Mouse (Mus musculus) hindbrain, embryonic 13.5 days (tissue): Measurements from ENCODE around the gene Rbms3. TPM values are rescaled to one million over a fixed set of nuclear protein-coding genes. Genes with fewer than 3 reads are reported as not detected.

Source experiments
- ATAC-seq: fragments of 200-750 bp; cut with Nextera tagmentation; 2 replicates; pipeline ENCODE4 v1.8.0; 2017; ENCODE audit warnings: moderate TSS enrichment; ENCODE audit not compliant: low FRiP score
- H3K27ac ChIP-seq: fragments of 300-500 bp; sonication (generic); 2 replicates; pipeline ENCODE4 v1.5.1; 2015; ENCODE audit warnings: inconsistent platforms, mild to moderate bottlenecking, moderate library complexity
- H3K27me3 ChIP-seq: fragments of 300-500 bp; sonication (generic); 2 replicates; pipeline ENCODE4 v1.6.1; 2015; ENCODE audit warnings: mild to moderate bottlenecking, inconsistent platforms
- H3K36me3 ChIP-seq: fragments of 300-500 bp; sonication (generic); 2 replicates; pipeline ENCODE4 v1.6.1; 2015; ENCODE audit warnings: mild to moderate bottlenecking, inconsistent platforms
- H3K4me1 ChIP-seq: fragments of 300-500 bp; sonication (generic); replicated peaks from 2 replicates; pipeline ENCODE4 v1.6.1; 2015; ENCODE audit warnings: inconsistent platforms
- H3K4me2 ChIP-seq: fragments of 300-500 bp; sonication (generic); 2 replicates; pipeline ENCODE4 v1.6.1; 2015; ENCODE audit warnings: inconsistent platforms, mild to moderate bottlenecking, moderate library complexity
- H3K4me3 ChIP-seq: fragments of 300-500 bp; sonication (generic); 2 replicates; pipeline ENCODE4 v1.5.1; 2015; ENCODE audit warnings: mild to moderate bottlenecking, inconsistent platforms
- H3K9ac ChIP-seq: fragments of 300-500 bp; sonication (generic); 2 replicates; pipeline ENCODE4 v1.6.1; 2015; ENCODE audit warnings: mild to moderate bottlenecking, inconsistent platforms
- H3K9me3 ChIP-seq: fragments of 300-500 bp; sonication (generic); 2 replicates; pipeline ENCODE4 v1.6.1; 2016; ENCODE audit warnings: inconsistent platforms
- WGBS: fragments of 180-500 bp; shearing (Covaris S2); methylation state at CpG from one replicate; pipeline ENCODE4 v1.1.7; 2015; 5-methylcytosine and 5-hydroxymethylcytosine counted together
- polyA plus RNA-seq: library from polyadenylated mRNA; unstranded; fragments of >200 nt; fragmentation: Nextera tagmentation; extraction: Ambion mirVana; gene quantifications from 2 replicates; pipeline ENCODE4 v1.2.1, GENCODE M21; 2015

Gene Rbms3
- polyA plus RNA-seq, 1 experiment from 2014 or later, result 73.7 TPM

DNA sequence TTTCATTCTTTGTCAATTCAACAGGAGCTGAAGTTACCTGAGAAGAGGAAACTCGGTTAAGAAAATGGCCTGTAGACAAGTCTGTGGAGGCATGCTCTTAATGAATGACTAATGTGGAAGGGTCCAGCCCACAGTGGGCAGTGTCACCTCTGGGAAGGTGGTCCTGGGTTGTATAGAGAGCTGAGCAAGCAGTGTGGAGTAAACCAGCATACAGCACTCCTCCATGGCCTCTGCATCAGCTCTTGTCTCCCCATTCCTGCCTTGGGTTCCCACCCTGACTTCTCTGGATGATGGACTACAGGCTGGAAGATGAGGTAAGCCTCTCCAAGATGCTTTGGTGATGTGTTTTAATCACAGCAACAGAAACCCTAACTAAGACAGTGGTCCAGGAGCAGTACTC, 597.0 kb downstream of the Rbms3 start:
- H3K4me3 ChIP-seq, result no peak overlapping the region
- H3K4me1 ChIP-seq, result peaks cover 11% of the 10 kb centered on the region
- H3K27me3 ChIP-seq, result no peaks in the 10 kb centered on the region
- no peak overlapping the region for H3K9ac ChIP-seq
- WGBS, result 100% methylated on average over 1 of the region's 1 CpGs
- no peak for ATAC-seq
- no peak overlapping the region for H3K27ac ChIP-seq
- no peaks in the 10 kb centered on the region for H3K36me3 ChIP-seq
- no peak overlapping the region for H3K4me2 ChIP-seq
- H3K9me3 ChIP-seq, result no peaks in the 10 kb centered on the region

DNA sequence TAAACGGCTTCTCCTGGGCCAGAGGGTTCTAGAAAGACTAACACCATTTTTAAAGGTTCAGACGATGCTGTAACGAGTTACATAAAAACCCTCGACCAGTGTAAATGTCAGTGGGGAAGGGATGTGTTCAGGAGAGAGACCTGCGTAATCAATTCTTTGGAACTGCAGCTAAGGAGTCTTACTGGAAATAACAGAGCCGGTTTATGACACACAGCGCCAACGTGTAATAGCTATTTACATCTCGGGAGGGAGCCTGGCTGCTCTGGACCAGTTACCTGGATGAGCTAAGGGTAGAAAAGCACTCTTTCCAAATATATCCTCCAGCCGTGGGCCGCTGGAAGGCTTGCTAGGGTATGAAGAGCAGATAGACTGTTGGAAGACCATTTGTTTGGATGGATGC, 598.5 kb downstream of the Rbms3 start:
- no peak for ATAC-seq
- H3K27ac ChIP-seq, result peak overlapping the region; percentile 60

DNA sequence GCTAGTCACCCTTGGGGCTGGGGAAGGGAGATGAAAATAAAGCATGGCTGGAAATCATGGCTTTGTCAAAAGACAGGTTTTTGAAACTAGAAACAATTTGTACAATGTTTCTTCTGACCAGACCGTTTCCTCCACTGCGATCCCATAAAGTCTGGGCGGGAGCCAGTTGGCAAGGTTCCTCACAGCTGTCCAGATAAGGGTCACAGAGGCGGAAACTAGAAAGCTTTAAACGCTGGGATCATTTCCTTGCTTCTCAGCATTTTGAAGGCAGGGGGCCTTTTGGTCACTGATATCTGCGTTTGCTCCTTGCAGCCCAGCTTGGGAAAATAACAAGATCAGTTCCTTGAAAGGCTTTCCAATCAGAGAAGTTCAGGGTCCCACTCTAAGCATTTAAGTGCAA, 598.9 kb downstream of the Rbms3 start:
- H3K36me3 ChIP-seq, result no peaks in the 10 kb centered on the region
- no peaks in the 10 kb centered on the region for H3K27me3 ChIP-seq
- no peak overlapping the region for H3K9ac ChIP-seq
- H3K4me3 ChIP-seq, result no peak overlapping the region
- no peaks in the 10 kb centered on the region for H3K9me3 ChIP-seq
- no peak for ATAC-seq
- peak overlapping the region; percentile 60 for H3K27ac ChIP-seq
- 46% methylated on average over 6 of the region's 6 CpGs for WGBS
- peaks cover 11% of the 10 kb centered on the region for H3K4me1 ChIP-seq
- H3K4me2 ChIP-seq, result no peak overlapping the region

More for the DNA sequence above, 598.5 kb downstream of the Rbms3 start:
- H3K27me3 ChIP-seq, result no peaks in the 10 kb centered on the region
- no peak overlapping the region for H3K4me2 ChIP-seq
- 71% methylated on average over 11 of the region's 11 CpGs for WGBS
- H3K4me3 ChIP-seq, result no peak overlapping the region
- H3K9me3 ChIP-seq, result no peaks in the 10 kb centered on the region
- H3K36me3 ChIP-seq, result no peaks in the 10 kb centered on the region
- peaks cover 11% of the 10 kb centered on the region for H3K4me1 ChIP-seq
- no peak overlapping the region for H3K9ac ChIP-seq

DNA sequence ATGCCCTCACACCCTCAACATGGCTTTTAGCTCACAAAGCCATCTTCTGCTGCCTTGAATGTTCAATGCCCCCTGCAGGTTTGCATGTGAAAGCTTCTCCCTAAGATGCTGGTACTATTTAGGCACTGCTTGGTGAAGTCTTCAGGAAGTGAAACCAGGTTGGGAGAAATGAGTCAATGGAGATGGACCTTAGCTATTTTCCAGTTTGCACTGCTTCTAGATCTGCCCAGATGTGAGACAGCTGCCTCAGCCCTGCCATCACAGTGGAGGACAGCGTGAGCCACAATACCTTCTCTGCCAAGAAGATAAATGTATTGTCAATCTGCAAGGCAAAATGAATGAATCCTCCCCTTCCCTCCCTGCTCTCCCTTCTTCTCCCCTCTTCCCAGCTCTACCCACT, 599.8 kb downstream of the Rbms3 start:
- no peak overlapping the region for H3K27ac ChIP-seq
- H3K9me3 ChIP-seq, result no peaks in the 10 kb centered on the region
- no peaks in the 10 kb centered on the region for H3K27me3 ChIP-seq
- WGBS, result 75% methylated on average over 1 of the region's 1 CpGs
- H3K36me3 ChIP-seq, result no peaks in the 10 kb centered on the region
- H3K9ac ChIP-seq, result no peak overlapping the region
- H3K4me2 ChIP-seq, result no peak overlapping the region
- H3K4me1 ChIP-seq, result peaks cover 11% of the 10 kb centered on the region
- H3K4me3 ChIP-seq, result no peak overlapping the region
- no peak for ATAC-seq

DNA sequence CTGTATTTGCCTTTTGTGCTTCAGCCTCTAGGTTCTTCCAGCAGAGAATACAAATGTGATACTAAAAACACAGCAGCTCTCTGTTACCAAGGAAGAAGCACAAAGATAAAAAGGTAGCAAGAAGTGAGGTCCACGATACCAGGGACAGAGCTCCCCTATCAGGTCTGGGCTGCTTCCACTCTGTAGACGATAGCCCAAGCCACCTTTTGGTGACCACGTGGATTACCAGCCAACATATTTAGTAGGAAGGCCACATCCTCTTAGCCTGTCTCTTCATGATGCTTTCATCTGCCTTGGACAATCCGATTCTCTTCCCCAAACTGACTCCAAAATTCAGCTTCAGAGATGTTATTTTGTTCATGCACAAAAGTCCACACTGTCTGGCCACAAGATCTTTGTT, 601.1 kb downstream of the Rbms3 start:
- 94% methylated on average over 4 of the region's 4 CpGs for WGBS

DNA sequence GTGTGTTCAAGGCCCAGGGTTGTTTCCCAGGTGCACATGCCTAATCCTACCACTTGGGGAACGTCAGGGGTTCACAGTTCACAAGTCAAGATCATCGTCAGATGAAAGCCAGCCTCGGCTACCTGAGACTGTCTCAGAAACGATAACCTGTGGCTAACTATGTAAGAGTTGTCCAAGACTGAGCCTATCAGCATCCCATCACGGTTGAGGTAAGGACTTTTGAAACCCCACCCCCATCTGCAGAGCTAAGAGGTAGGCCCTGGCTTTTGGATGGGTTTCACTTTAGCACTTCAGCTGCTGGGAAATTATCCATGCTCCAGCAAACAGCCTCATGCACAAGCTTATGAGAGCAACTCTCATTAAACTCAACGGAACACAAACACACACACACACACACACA, 607.6 kb downstream of the Rbms3 start:
- no peak overlapping the region for H3K4me2 ChIP-seq
- H3K27me3 ChIP-seq, result no peaks in the 10 kb centered on the region
- H3K36me3 ChIP-seq, result no peaks in the 10 kb centered on the region
- no peak overlapping the region for H3K27ac ChIP-seq
- H3K4me3 ChIP-seq, result no peak overlapping the region
- 84% methylated on average over 6 of the region's 6 CpGs for WGBS
- H3K9ac ChIP-seq, result no peak overlapping the region
- ATAC-seq, result no peak
- H3K9me3 ChIP-seq, result no peaks in the 10 kb centered on the region
- peaks cover 12% of the 10 kb centered on the region for H3K4me1 ChIP-seq

More for the DNA sequence above, 601.1 kb downstream of the Rbms3 start:
- Histone ChIP-seq H3K4me2 (no peak overlapping the region), H3K27ac (no peak overlapping the region), H3K27me3 (no peaks in the 10 kb centered on the region), H3K4me1 (peaks cover 11% of the 10 kb centered on the region), H3K9ac (no peak overlapping the region), H3K9me3 (no peaks in the 10 kb centered on the region), H3K4me3 (no peak overlapping the region), H3K36me3 (no peaks in the 10 kb centered on the region)
- no peak for ATAC-seq

DNA sequence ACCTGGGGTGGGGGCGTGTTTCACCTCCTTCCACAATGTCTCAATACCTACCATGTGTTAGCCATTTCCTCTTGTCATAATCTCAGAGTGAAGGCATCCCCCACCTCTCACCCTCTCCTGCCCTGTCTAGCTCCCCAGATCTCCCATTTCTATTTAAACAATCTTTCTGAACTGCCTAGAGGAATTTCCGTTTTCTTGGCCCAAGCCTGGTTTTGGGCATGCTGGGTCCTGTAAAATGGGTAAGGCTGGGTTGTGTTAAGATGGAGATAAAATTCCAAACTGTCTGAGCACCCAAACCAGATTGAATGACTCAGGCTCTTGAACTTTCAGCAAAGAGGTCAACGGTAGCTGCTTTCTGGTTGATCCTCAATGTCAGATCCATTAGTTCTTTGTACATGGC, 608.2 kb downstream of the Rbms3 start:
- H3K9me3 ChIP-seq, result no peaks in the 10 kb centered on the region
- H3K9ac ChIP-seq, result no peak overlapping the region
- ATAC-seq, result no peak
- no peak overlapping the region for H3K27ac ChIP-seq
- peaks cover 12% of the 10 kb centered on the region for H3K4me1 ChIP-seq
- no peaks in the 10 kb centered on the region for H3K27me3 ChIP-seq
- no peak overlapping the region for H3K4me3 ChIP-seq
- no peak overlapping the region for H3K4me2 ChIP-seq
- WGBS, result 87% methylated on average over 3 of the region's 3 CpGs
- no peaks in the 10 kb centered on the region for H3K36me3 ChIP-seq

DNA sequence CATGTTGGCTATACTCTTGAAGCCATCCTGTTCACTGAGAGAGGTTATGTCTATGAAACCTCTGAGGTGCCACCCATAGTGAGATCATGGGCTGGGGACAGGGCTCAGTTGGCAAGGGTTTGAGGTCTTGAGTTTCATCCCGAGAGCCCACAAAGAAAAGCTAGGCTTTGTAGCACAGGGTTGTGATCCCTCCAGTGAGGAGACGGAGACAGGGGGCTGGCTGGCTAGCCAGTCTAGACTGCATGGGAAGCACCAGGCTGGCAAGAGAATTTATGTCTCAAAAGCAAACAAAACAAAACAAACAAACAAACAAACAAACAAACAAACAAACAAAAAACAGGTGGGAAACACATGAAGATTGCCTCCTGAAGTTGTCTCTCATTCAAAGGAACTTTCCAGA, 609.5 kb downstream of the Rbms3 start:
- 96% methylated on average over 2 of the region's 2 CpGs for WGBS
- H3K27ac ChIP-seq, result no peak overlapping the region
- no peak overlapping the region for H3K9ac ChIP-seq
- no peaks in the 10 kb centered on the region for H3K27me3 ChIP-seq
- peaks cover 12% of the 10 kb centered on the region for H3K4me1 ChIP-seq
- no peak overlapping the region for H3K4me2 ChIP-seq
- no peaks in the 10 kb centered on the region for H3K9me3 ChIP-seq
- no peak for ATAC-seq
- H3K4me3 ChIP-seq, result no peak overlapping the region
- no peaks in the 10 kb centered on the region for H3K36me3 ChIP-seq

DNA sequence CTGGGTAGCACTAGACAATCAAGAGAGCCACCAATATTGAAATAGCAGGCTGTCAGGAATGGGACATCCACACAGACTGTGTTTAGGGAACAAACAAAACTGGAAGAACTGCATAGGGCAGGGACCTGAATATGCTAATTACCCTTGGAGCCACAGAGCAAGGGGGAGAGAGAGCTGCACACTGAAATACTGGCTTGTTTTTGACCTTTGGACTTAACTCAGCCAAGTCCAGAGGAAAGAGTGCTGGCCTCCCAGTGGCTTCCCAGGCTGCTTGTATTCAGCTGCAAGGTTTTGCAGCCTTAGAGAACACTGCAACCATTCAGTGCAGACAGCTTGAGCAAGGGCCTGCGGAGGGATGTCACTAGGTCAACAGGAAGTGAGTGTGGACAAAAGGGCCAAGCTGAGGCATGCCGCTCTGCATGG, 611.0 kb downstream of the Rbms3 start:
- H3K9ac ChIP-seq, result peak overlapping the region; percentile 49
- H3K36me3 ChIP-seq, result no peaks in the 10 kb centered on the region
- no peak for ATAC-seq
- 20% methylated on average over 2 of the region's 2 CpGs for WGBS
- H3K4me2 ChIP-seq, result no peak overlapping the region
- no peaks in the 10 kb centered on the region for H3K9me3 ChIP-seq
- H3K4me1 ChIP-seq, result peaks cover 12% of the 10 kb centered on the region
- no peak overlapping the region for H3K4me3 ChIP-seq
- no peaks in the 10 kb centered on the region for H3K27me3 ChIP-seq
- H3K27ac ChIP-seq, result peak overlapping the region; percentile 63; the same call in 1 of the 2 replicates

DNA sequence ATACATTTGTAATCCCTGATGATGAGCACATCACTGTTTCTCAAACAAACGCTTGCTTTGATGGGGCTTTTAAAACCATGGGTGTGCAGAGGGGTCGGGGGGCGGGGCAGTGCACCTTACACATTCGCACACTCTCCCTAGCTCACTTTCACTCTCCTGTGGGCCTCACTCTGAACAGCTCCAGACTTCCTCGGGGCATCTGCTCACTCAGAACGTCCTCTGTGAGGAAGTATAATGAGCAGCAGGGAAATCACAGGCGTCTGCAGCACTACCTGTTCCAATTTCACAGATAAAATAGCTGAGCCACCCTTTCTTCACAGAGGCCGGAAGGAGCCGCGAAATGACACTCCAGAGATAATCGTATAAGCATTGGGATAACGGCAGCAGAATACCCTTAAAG, 611.4 kb downstream of the Rbms3 start:
- 47% methylated on average over 12 of the region's 12 CpGs for whole genome bisulfite sequencing
- H3K27me3 ChIP-seq, result no peaks in the 10 kb centered on the region
- peak overlapping the region; percentile 49 for H3K9ac ChIP-seq
- peaks cover 12% of the 10 kb centered on the region for H3K4me1 ChIP-seq
- H3K36me3 ChIP-seq, result no peaks in the 10 kb centered on the region
- no peak overlapping the region for H3K4me2 ChIP-seq
- no peaks in the 10 kb centered on the region for H3K9me3 ChIP-seq
- no peak for ATAC-seq
- peak overlapping the region; percentile 63; the same call in 1 of the 2 replicates for H3K27ac ChIP-seq
- H3K4me3 ChIP-seq, result no peak overlapping the region

DNA sequence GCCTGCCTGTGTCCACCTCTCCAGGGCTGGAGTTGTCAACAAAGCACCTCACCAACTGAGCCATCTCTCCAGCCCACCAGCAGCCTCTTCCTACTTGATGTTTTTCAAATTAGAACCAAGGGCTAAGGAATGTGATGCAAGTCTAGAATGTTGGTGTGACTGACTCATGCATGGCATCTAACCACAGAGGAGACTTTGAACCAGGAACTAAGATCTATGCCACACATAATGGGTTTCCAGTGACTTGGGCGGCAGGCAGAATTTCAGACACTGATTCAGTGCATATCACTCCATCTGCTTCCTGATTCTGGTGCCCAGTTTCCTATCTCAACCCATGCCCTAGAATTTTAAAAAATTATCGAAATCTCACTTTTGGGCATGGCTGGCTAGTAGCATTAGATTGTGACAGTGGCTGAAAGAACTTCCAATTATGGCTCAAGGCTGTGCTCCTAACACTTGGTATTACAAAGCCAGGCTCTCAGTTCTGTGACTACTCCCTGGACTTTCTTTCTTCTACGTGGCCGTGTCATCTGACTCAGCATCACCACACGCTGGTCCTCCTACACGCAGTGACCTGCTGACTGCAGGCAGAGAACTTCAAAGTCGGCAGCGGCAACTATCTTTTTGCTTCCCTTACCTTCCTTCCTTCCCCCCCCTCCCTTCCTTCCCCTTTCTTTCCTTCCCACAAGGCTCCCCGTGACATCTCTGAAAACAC, 613.0 kb downstream of the Rbms3 start:
- H3K27ac ChIP-seq, result no peak overlapping the region
- no peaks in the 10 kb centered on the region for H3K27me3 ChIP-seq
- WGBS, result 76% methylated on average over 9 of the region's 9 CpGs
- no peaks in the 10 kb centered on the region for H3K36me3 ChIP-seq
- H3K9ac ChIP-seq, result no peak overlapping the region
- H3K4me1 ChIP-seq, result peaks cover 12% of the 10 kb centered on the region
- H3K4me3 ChIP-seq, result no peak overlapping the region
- H3K4me2 ChIP-seq, result no peak overlapping the region
- no peaks in the 10 kb centered on the region for H3K9me3 ChIP-seq
- no peak for ATAC-seq

DNA sequence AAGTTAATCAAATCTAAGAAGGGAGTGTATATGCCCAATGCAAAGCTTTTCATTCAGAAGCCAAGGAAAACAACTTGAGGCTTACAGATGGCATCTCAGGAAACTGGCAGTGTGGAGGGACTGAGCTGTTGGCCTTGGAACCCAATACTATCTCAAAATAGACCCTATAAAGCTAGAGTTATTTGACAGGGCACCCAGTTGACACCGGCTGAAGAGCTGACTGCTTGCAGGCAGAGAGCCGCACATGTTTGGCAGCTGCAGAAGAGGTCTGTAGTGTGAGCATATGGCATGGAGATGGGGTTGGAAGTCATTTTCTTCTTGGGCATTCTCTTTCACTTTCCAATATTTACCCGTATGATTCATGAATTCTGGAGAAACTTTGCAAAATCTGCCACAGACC, 616.3 kb downstream of the Rbms3 start:
- H3K27me3 ChIP-seq, result no peaks in the 10 kb centered on the region
- peaks cover 5% of the 10 kb centered on the region for H3K4me1 ChIP-seq
- H3K36me3 ChIP-seq, result no peaks in the 10 kb centered on the region
- no peak overlapping the region for H3K4me2 ChIP-seq
- WGBS, result 89% methylated on average over 3 of the region's 3 CpGs
- H3K27ac ChIP-seq, result no peak overlapping the region
- no peaks in the 10 kb centered on the region for H3K9me3 ChIP-seq
- no peak overlapping the region for H3K4me3 ChIP-seq
- ATAC-seq, result no peak
- H3K9ac ChIP-seq, result no peak overlapping the region

DNA sequence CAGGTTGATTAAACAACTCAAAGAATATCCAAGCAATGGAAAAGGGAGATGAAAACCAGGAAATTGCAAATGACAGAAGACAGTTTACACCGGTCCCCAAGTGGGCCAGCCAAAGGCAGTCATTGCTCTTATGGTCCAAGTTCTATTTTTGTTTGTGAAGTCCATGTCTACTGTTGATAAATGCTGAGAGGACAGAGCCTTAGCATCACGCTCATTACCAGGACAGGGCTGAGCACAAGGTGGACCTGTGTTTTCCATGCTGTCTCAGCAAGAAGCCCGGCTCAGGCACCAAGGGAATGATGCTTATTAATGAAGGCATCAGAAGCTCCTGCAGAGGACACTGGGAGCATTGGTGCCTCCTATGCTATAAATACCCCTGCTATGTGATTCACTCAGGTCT, 618.9 kb downstream of the Rbms3 start:
- 89% methylated on average over 3 of the region's 3 CpGs for WGBS
- no peak for ATAC-seq
- Histone ChIP-seq H3K27ac (no peak overlapping the region), H3K9me3 (no peaks in the 10 kb centered on the region), H3K4me3 (no peak overlapping the region), H3K4me1 (no peaks in the 10 kb centered on the region), H3K4me2 (no peak overlapping the region), H3K36me3 (no peaks in the 10 kb centered on the region), H3K9ac (no peak overlapping the region), H3K27me3 (no peaks in the 10 kb centered on the region)
